Mouse (Mus musculus): Measurements from ENCODE around the gene Sorbs2.

- TF ChIP-seq HCFC1 (IDR thresholded peaks at IDR 0.05; ENCODE audit: borderline replicate concordance, insufficient read depth, low read length) = no peak
- no peak for TF ChIP-seq CHD2 (IDR thresholded peaks at IDR 0.05; ENCODE audit: low read depth, low read length)
- no peak for TF ChIP-seq MAFK (IDR thresholded peaks at IDR 0.05; ENCODE audit: insufficient read depth, low read depth, low read length)
- no peak for TF ChIP-seq ZNF384 (IDR thresholded peaks at IDR 0.05; ENCODE audit: low read depth, low read length)
These were observed 142.4 kb downstream of the Sorbs2 start for GRCm38 (mm10) chr8:45649966-45650365.

All from ES-E14 (cell line).